Mouse (Mus musculus) lung, postnatal 0 days (tissue): Measurements from ENCODE around the gene Camkv. TPM values are rescaled to one million over a fixed set of nuclear protein-coding genes. Genes with fewer than 3 reads are reported as not detected.
A peak's percentile ranks its signal among the peaks of the same experiment; 100 is the strongest.

Experiments
- ATAC-seq: fragments of 200-750 bp; cut with Nextera tagmentation; 2 replicates; pipeline ENCODE4 v1.8.0; 2017; ENCODE audit warnings: moderate library complexity
- DNase-seq: peaks from one replicate; pipeline ENCODE4 v3.0.0-alpha.2; 2016; ENCODE audit warnings: low spot score
- H3K27ac ChIP-seq: fragments of 300-500 bp; sonication (generic); 2 replicates; pipeline ENCODE4 v1.5.1; 2014; ENCODE audit warnings: antibody characterized with exemption, mild to moderate bottlenecking, low read length, mixed read lengths
- H3K27me3 ChIP-seq: fragments of 300-500 bp; sonication (generic); replicated peaks from 2 replicates; pipeline ENCODE4 v1.6.1; 2014; ENCODE audit warnings: low read length, mixed read lengths; ENCODE audit not compliant: insufficient read depth
- H3K36me3 ChIP-seq: fragments of 300-500 bp; sonication (generic); 2 replicates; pipeline ENCODE4 v1.6.1; 2014; ENCODE audit warnings: low read length, mixed read lengths; ENCODE audit not compliant: insufficient read depth
- H3K4me1 ChIP-seq: fragments of 300-500 bp; sonication (generic); 2 replicates; pipeline ENCODE4 v1.6.1; 2014; ENCODE audit warnings: antibody characterized with exemption, low read depth, low read length, mixed read lengths; ENCODE audit not compliant: insufficient read depth
- H3K4me2 ChIP-seq: fragments of 300-500 bp; sonication (generic); replicated peaks from 2 replicates; pipeline ENCODE4 v1.6.1; 2014; ENCODE audit warnings: low read depth, mild to moderate bottlenecking, low read length, moderate library complexity, mixed read lengths
- H3K4me3 ChIP-seq: fragments of 300-500 bp; sonication (generic); 2 replicates; pipeline ENCODE4 v1.5.1; 2014; ENCODE audit warnings: low read depth, low read length
- H3K9ac ChIP-seq: fragments of 300-500 bp; sonication (generic); replicated peaks from 2 replicates; pipeline ENCODE4 v1.6.1; 2014; ENCODE audit warnings: low read depth, mild to moderate bottlenecking
- H3K9me3 ChIP-seq: fragments of 300-500 bp; sonication (generic); 2 replicates; pipeline ENCODE4 v1.6.1; 2016; ENCODE audit warnings: low read length, mixed read lengths
- CTCF ChIP-seq: IDR thresholded peaks from 2 replicates; pipeline ENCODE4 v1.5.1; 2016; ENCODE audit warnings: antibody characterized with exemption, mild to moderate bottlenecking
- EP300 ChIP-seq: IDR thresholded peaks from 2 replicates; pipeline ENCODE4 v1.6.1; 2016; ENCODE audit warnings: antibody characterized with exemption, mild to moderate bottlenecking, control low read depth
- WGBS: fragments of 180-500 bp; shearing (Covaris S2); extraction: QIAGEN DNeasy Blood & Tissue Kit; methylation state at CpG from one replicate; pipeline ENCODE4 v1.1.7; 2014; 5-methylcytosine and 5-hydroxymethylcytosine counted together
- polyA plus RNA-seq: library from polyadenylated mRNA; unstranded; fragments of >200 nt; fragmentation: Nextera tagmentation; extraction: Ambion mirVana; gene quantifications from 2 replicates; pipeline ENCODE4 v1.2.1, GENCODE M21; 2015

The Camkv gene
- polyA plus RNA-seq, 1 experiment from 2014 or later: 0.12 TPM

- no peak for DNase-seq
- Histone ChIP-seq H3K27me3 (no peaks in the 10 kb centered on the region), H3K9ac (no peak overlapping the region), H3K36me3 (peaks cover 3% of the 10 kb centered on the region; the same call in 1 of the 2 replicates), H3K27ac (no peak overlapping the region), H3K4me1 (no peaks in the 10 kb centered on the region), H3K9me3 (no peaks in the 10 kb centered on the region), H3K4me2 (no peak overlapping the region), H3K4me3 (no peak overlapping the region)
- 74% methylated on average over 12 of the region's 12 CpGs for WGBS
- TF ChIP-seq EP300 (no peak), CTCF (no peak)
- no peak for ATAC-seq
Measured at GRCm38 (mm10) chr9:107899855-107900254, 35.6 kb upstream of the Camkv start.

- no peak for TF ChIP-seq EP300
- peak; percentile 75 for TF ChIP-seq CTCF
- H3K9me3 ChIP-seq: no peaks in the 10 kb centered on the region
- peak; percentile 47 for ATAC-seq
- DNase-seq: peak; percentile 71
- WGBS: 18% methylated on average over 43 of the region's 44 CpGs
- no peak overlapping the region for H3K4me3 ChIP-seq
- H3K4me1 ChIP-seq: peaks cover 1% of the 10 kb centered on the region; the same call in 1 of the 2 replicates
- no peak overlapping the region for H3K27ac ChIP-seq
- no peaks in the 10 kb centered on the region for H3K27me3 ChIP-seq
- peak overlapping the region; percentile 22; the same call in 1 of the 2 replicates for H3K4me2 ChIP-seq
- H3K36me3 ChIP-seq: peaks cover 3% of the 10 kb centered on the region; the same call in 1 of the 2 replicates
- no peak overlapping the region for H3K9ac ChIP-seq
Measured at GRCm38 (mm10) chr9:107900840-107901626, 34.4 kb upstream of the Camkv start.

GRCm38 (mm10) chr9:107901627-107901914 is 33.9 kb upstream of the Camkv start:
- Histone ChIP-seq H3K4me2 (no peak overlapping the region), H3K4me1 (peaks cover 7% of the 10 kb centered on the region; the same call in 1 of the 2 replicates), H3K36me3 (peaks cover 3% of the 10 kb centered on the region; the same call in 1 of the 2 replicates), H3K27me3 (no peaks in the 10 kb centered on the region), H3K9ac (no peak overlapping the region), H3K4me3 (no peak overlapping the region), H3K9me3 (no peaks in the 10 kb centered on the region), H3K27ac (no peak overlapping the region)
- 29% methylated on average over 17 of the region's 17 CpGs for WGBS
- TF ChIP-seq CTCF (no peak), EP300 (no peak)
- ATAC-seq (no peak), DNase-seq (no peak)

GRCm38 (mm10) chr9:107904726-107905125 is 30.7 kb upstream of the Camkv start:
- H3K9me3 ChIP-seq: no peaks in the 10 kb centered on the region
- ATAC-seq (peak; percentile 64), DNase-seq (peak; percentile 92)
- H3K27me3 ChIP-seq: no peaks in the 10 kb centered on the region
- no peaks in the 10 kb centered on the region for H3K36me3 ChIP-seq
- TF ChIP-seq EP300: no peak
- TF ChIP-seq CTCF: peak; percentile 97
- H3K27ac ChIP-seq: no peak overlapping the region
- H3K9ac ChIP-seq: no peak overlapping the region
- H3K4me3 ChIP-seq: no peak overlapping the region
- 2% methylated on average over 4 of the region's 4 CpGs for WGBS
- peaks cover 10% of the 10 kb centered on the region; the same call in 1 of the 2 replicates for H3K4me1 ChIP-seq
- H3K4me2 ChIP-seq: no peak overlapping the region

GRCm38 (mm10) chr9:107906252-107906966 is 29.1 kb upstream of the Camkv start, which contains the start of gene Mst1r:
TSS of gene Mst1r (plus strand) at chr9:107906873.
- H3K4me1 ChIP-seq: peaks cover 10% of the 10 kb centered on the region; the same call in 1 of the 2 replicates
- H3K27ac ChIP-seq: peak within 1 kb of the TSS; percentile 20; the same call in 1 of the 2 replicates
- H3K36me3 ChIP-seq: no peaks in the 10 kb centered on the region
- peak; percentile 87 for DNase-seq
- peak within 1 kb of the TSS; percentile 36 for H3K9ac ChIP-seq
- H3K9me3 ChIP-seq: no peaks in the 10 kb centered on the region
- peak; percentile 74 for ATAC-seq
- peak within 1 kb of the TSS; percentile 68 for H3K4me2 ChIP-seq
- no peak for TF ChIP-seq EP300
- no peak for TF ChIP-seq CTCF
- peak within 1 kb of the TSS; percentile 33 for H3K4me3 ChIP-seq
- 21% methylated on average over 18 of the region's 19 CpGs for WGBS
- H3K27me3 ChIP-seq: no peaks in the 10 kb centered on the region
